Mouse (Mus musculus): ENCODE data around the gene Cacna2d2.

DNA sequence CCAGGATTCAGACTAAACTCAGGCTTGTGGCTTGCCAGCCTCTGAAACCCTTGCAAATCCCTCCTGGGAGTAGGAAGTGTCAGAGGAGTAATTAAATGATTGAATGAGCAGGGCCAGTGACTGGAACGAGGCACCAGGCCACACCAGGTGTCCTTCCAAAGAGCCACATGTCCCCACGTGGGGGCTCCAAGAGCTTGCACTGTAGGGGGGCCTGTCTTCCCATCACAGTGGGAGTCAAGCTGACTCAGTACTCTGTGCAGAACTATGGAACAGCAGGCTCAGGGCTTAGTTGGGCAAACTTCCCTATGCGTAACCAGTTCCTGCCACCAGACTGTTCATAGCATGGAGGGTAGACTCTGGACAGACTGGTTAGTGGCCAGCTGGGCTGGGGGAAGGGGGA, 15.0 kb upstream of the Cacna2d2 start:
- TF ChIP-seq POLR2A (IDR thresholded peaks at IDR 0.05; ENCODE audit: low read depth, low read length) (no peak), CTCF (IDR thresholded peaks at IDR 0.05; ENCODE audit: extremely low read depth, insufficient read length, insufficient replicate concordance, low read depth, low read length) (no peak)

Measured in small intestine, adult 2 months (tissue).